Comparison of ENCODE assay signal across 29 mouse cellular contexts in the genomic region with DNA sequence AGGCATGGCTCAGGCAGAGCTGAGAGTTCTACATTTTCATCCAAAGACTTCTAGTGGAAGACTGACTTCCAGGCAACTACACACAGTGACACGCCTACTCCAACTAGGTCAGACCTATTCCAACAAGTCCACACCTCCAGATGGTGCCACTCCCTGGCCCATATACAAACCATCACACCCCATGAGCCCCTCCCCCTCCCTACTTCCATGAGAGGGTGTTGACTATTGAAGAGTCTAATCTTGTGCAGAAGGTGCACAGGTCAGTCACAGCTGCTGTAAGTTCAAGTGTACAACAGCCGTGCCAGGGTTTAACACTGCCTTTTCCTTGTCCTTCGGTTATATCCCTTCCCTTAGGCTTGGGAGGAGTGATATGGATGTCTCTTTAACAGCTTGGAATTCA.
DNase-seq lines count a peak whose midpoint lies in the region; ATAC-seq and TF ChIP-seq lines count a peak whose summit lies in the region.
"Had no signal": no experiment of that assay in that cellular context is flagged by ENCODE, and none has a peak within 500 bp of the region (broad histone marks: within the 10 kb centered on the region; RNA-seq: fewer than 3 reads in every experiment).

No protein-coding gene starts in this region.

- no peaks in the 10 kb centered on the region for H3K36me3 ChIP-seq in heart, postnatal 0 days (replicated peaks; ENCODE audit: control insufficient read depth, insufficient read depth, low read length)
- H3K36me3 ChIP-seq in lung, embryonic 16.5 days (ENCODE audit: control insufficient read depth, insufficient read depth, low read length): no peaks in the 10 kb centered on the region
- H3K36me3 ChIP-seq in lung, postnatal 0 days (ENCODE audit: insufficient read depth, low read length): no peaks in the 10 kb centered on the region
- no peaks in the 10 kb centered on the region for H3K36me3 ChIP-seq in stomach, postnatal 0 days (ENCODE audit: control insufficient read depth, insufficient read depth, low read length)
- H3K36me3 ChIP-seq: embryonic facial prominence, embryonic 12.5 days; G1E; limb, embryonic 12.5 days; liver, embryonic 13.5 days; midbrain, embryonic 12.5 days had no signal

- TF ChIP-seq CTCF in heart, postnatal 0 days (IDR thresholded peaks at IDR 0.05; ENCODE audit: low read depth): no peak
- no peak for TF ChIP-seq CTCF in lung, postnatal 0 days (IDR thresholded peaks at IDR 0.05)
- TF ChIP-seq CTCF in stomach, postnatal 0 days (IDR thresholded peaks at IDR 0.05; ENCODE audit: low read depth): no peak

- H3K27ac ChIP-seq in heart, postnatal 0 days (ENCODE audit: low read depth): no peak overlapping the region
- no peak overlapping the region for H3K27ac ChIP-seq in lung, embryonic 16.5 days (ENCODE audit: low read length)
- no peak overlapping the region for H3K27ac ChIP-seq in lung, postnatal 0 days (ENCODE audit: low read length)
- no peak overlapping the region for H3K27ac ChIP-seq in stomach, postnatal 0 days (replicated peaks)
- H3K27ac ChIP-seq: embryonic facial prominence, embryonic 12.5 days; forebrain, embryonic 13.5 days; hindbrain, postnatal 0 days; limb, embryonic 12.5 days; liver, embryonic 13.5 days; midbrain, embryonic 12.5 days had no signal

- no peak for DNase-seq in heart, postnatal 0 days (ENCODE audit: low spot score)
- no peak for DNase-seq in heart, adult 8-10 months (ENCODE audit: low spot score)
- no peak for DNase-seq in lung, postnatal 0 days (ENCODE audit: low spot score)
- peak; percentile 48 for DNase-seq in large intestine, adult 2 months (ENCODE audit: low read depth, low spot score)
- peak; percentile 57 for DNase-seq in stomach, postnatal 0 days (ENCODE audit: low spot score)
- DNase-seq in layer of hippocampus, adult 8-10 months (ENCODE audit: low spot score in 2 of 2): no peak
- no peak for DNase-seq in MN1 (ENCODE audit: low spot score)
- DNase-seq: adrenal gland, adult 8-10 months; cerebellum, adult 18-20 months; cerebellum, postnatal 14 days; gastrocnemius, postnatal 36 days; heart, postnatal 10 days; kidney, adult 2 months; kidney, postnatal 36 days; layer of hippocampus, adult 9-11 months; liver, embryonic 13.5 days; lung, postnatal 10 days; right cerebral cortex, postnatal 25 days; spleen, adult 18-20 months; thymus, adult 18-20 months; thymus, postnatal 4 days had no signal

- H3K27me3 ChIP-seq in heart, postnatal 0 days (ENCODE audit: control insufficient read depth, insufficient read depth, low read length): no peaks in the 10 kb centered on the region
- no peaks in the 10 kb centered on the region for H3K27me3 ChIP-seq in lung, embryonic 16.5 days (ENCODE audit: control insufficient read depth, insufficient read depth, low read depth, low read length)
- H3K27me3 ChIP-seq in lung, postnatal 0 days (replicated peaks; ENCODE audit: insufficient read depth, low read length): no peaks in the 10 kb centered on the region
- no peaks in the 10 kb centered on the region for H3K27me3 ChIP-seq in stomach, postnatal 0 days (ENCODE audit: control insufficient read depth, insufficient read depth, low read length)
- H3K27me3 ChIP-seq: embryonic facial prominence, embryonic 12.5 days; forebrain, embryonic 13.5 days; limb, embryonic 12.5 days; liver, embryonic 13.5 days; midbrain, embryonic 12.5 days had no signal

- H3K4me1 ChIP-seq in heart, postnatal 0 days (ENCODE audit: control insufficient read depth, insufficient read depth): no peaks in the 10 kb centered on the region
- no peaks in the 10 kb centered on the region; the same call in 1 of the 2 replicates for H3K4me1 ChIP-seq in lung, embryonic 16.5 days (replicated peaks; ENCODE audit: control insufficient read depth, insufficient read depth, low read length)
- H3K4me1 ChIP-seq in lung, postnatal 0 days (ENCODE audit: insufficient read depth, low read depth, low read length): no peaks in the 10 kb centered on the region
- H3K4me1 ChIP-seq in stomach, postnatal 0 days (replicated peaks; ENCODE audit: control insufficient read depth, insufficient read depth): no peaks in the 10 kb centered on the region
- H3K4me1 ChIP-seq: embryonic facial prominence, embryonic 12.5 days; forebrain, embryonic 13.5 days; limb, embryonic 12.5 days; liver, embryonic 13.5 days; midbrain, embryonic 12.5 days had no signal

- WGBS in heart, postnatal 0 days: 49% methylated on average over 3 of the region's 3 CpGs
- 57% methylated on average over 3 of the region's 3 CpGs for WGBS in lung, embryonic 16.5 days
- 72% methylated on average over 3 of the region's 3 CpGs for WGBS in lung, postnatal 0 days
- 40% methylated on average over 3 of the region's 3 CpGs for WGBS in large intestine, adult 2 months
- WGBS in stomach, postnatal 0 days: 61% methylated on average over 3 of the region's 3 CpGs

- peak; percentile 47; the same call in 1 of the 2 replicates for ATAC-seq in heart, postnatal 0 days (ENCODE audit: insufficient read depth, low read depth)
- peak; percentile 26; the same call in 1 of the 2 replicates for ATAC-seq in lung, embryonic 16.5 days (ENCODE audit: low read depth)
- no peak for ATAC-seq in lung, postnatal 0 days
- ATAC-seq in stomach, postnatal 0 days (ENCODE audit: low FRiP score, low TSS enrichment): peak; percentile 84
- ATAC-seq: activated CD4-positive, CD25-positive, alpha-beta regulatory T cell, adult 4 months; forebrain, embryonic 13.5 days; hindbrain, postnatal 0 days had no signal

- H3K4me2 ChIP-seq in heart, postnatal 0 days (ENCODE audit: low read depth, low read length): no peak overlapping the region
- no peak overlapping the region for H3K4me2 ChIP-seq in lung, embryonic 16.5 days (ENCODE audit: low read depth, low read length)
- H3K4me2 ChIP-seq in lung, postnatal 0 days (replicated peaks; ENCODE audit: low read depth, low read length): no peak overlapping the region
- no peak overlapping the region for H3K4me2 ChIP-seq in stomach, postnatal 0 days (replicated peaks; ENCODE audit: low read depth)
- H3K4me2 ChIP-seq: embryonic facial prominence, embryonic 12.5 days; forebrain, embryonic 13.5 days; limb, embryonic 12.5 days; liver, embryonic 13.5 days; midbrain, embryonic 12.5 days had no signal

- no peak overlapping the region for H3K4me3 ChIP-seq in heart, postnatal 0 days (ENCODE audit: low read depth, low read length)
- H3K4me3 ChIP-seq in lung, embryonic 16.5 days (ENCODE audit: low read length): no peak overlapping the region
- H3K4me3 ChIP-seq in lung, postnatal 0 days (ENCODE audit: low read depth, low read length): no peak overlapping the region
- H3K4me3 ChIP-seq in stomach, postnatal 0 days (ENCODE audit: low read depth, low read length): no peak overlapping the region
- H3K4me3 ChIP-seq: embryonic facial prominence, embryonic 12.5 days; forebrain, embryonic 13.5 days; limb, embryonic 12.5 days; liver, embryonic 13.5 days; midbrain, embryonic 12.5 days had no signal

- no peak overlapping the region for H3K9ac ChIP-seq in heart, postnatal 0 days (replicated peaks; ENCODE audit: low read depth, low read length)
- H3K9ac ChIP-seq in lung, embryonic 16.5 days (ENCODE audit: low read length): no peak overlapping the region
- no peak overlapping the region for H3K9ac ChIP-seq in lung, postnatal 0 days (replicated peaks; ENCODE audit: low read depth)
- no peak overlapping the region for H3K9ac ChIP-seq in stomach, postnatal 0 days (ENCODE audit: low read length)
- H3K9ac ChIP-seq: embryonic facial prominence, embryonic 12.5 days; forebrain, embryonic 13.5 days; limb, embryonic 12.5 days; liver, embryonic 13.5 days; midbrain, embryonic 12.5 days had no signal

- TF ChIP-seq EP300 in heart, postnatal 0 days (IDR thresholded peaks at IDR 0.05; ENCODE audit: low read depth): no peak
- TF ChIP-seq EP300 in lung, postnatal 0 days (IDR thresholded peaks at IDR 0.05): no peak
- no peak for TF ChIP-seq EP300 in stomach, postnatal 0 days (optimal IDR thresholded peaks at IDR 0.05)

- H3K9me3 ChIP-seq in heart, postnatal 0 days (replicated peaks; ENCODE audit: control insufficient read depth, low read length): no peaks in the 10 kb centered on the region
- H3K9me3 ChIP-seq in lung, embryonic 16.5 days (ENCODE audit: control insufficient read depth, low read length): no peaks in the 10 kb centered on the region
- H3K9me3 ChIP-seq in lung, postnatal 0 days (ENCODE audit: low read length): no peaks in the 10 kb centered on the region
- no peaks in the 10 kb centered on the region for H3K9me3 ChIP-seq in stomach, postnatal 0 days (ENCODE audit: control insufficient read depth, low read length)
- H3K9me3 ChIP-seq: embryonic facial prominence, embryonic 12.5 days; forebrain, embryonic 13.5 days; G1E; limb, embryonic 12.5 days; liver, embryonic 13.5 days; midbrain, embryonic 12.5 days had no signal

Comparison
In these comparisons a context has a peak if more than half of its experiments do, and no peak if none do; other contexts are left out.
1. DNase-seq: peak in large intestine, adult 2 months (single experiment) and stomach, postnatal 0 days (single experiment); none in heart, postnatal 0 days (single experiment), heart, adult 8-10 months (single experiment), lung, postnatal 0 days (single experiment), layer of hippocampus, adult 8-10 months (0 of 2) and MN1 (single experiment).